Mouse (Mus musculus): ENCODE data around the gene Vmn1r209.
"Not testable (repeated sequence)": the region's sequence is repeated elsewhere in the genome, so short reads cannot be mapped to it uniquely, and the experiment has no call there.

Vmn1r209 gene

GRCm38 (mm10) chr13:22809582-22809981 lies at the start of gene Vmn1r209:
TSS of gene Vmn1r209 (minus strand) at chr13:22809682.
- DNase-seq: not testable (repeated sequence)

GRCm38 (mm10) chr13:22857461-22857860 lies 48.0 kb upstream of the Vmn1r209 start, which contains the start of gene Vmn1r211:
TSS of gene Vmn1r211 (minus strand) at chr13:22857561.
- DNase-seq: no peak

- no peak for DNase-seq
These were observed 45.3 kb upstream of the Vmn1r209 start for GRCm38 (mm10) chr13:22854760-22855159.

- no peak for DNase-seq
These were observed 37.3 kb upstream of the Vmn1r209 start for GRCm38 (mm10) chr13:22846798-22847197.

GRCm38 (mm10) chr13:22844304-22844703 lies 34.8 kb upstream of the Vmn1r209 start:
- DNase-seq: not testable (repeated sequence)

- no peak for DNase-seq
These were observed 21.8 kb upstream of the Vmn1r209 start, which contains the start of gene Vmn1r210 for GRCm38 (mm10) chr13:22831248-22831647. TSS of gene Vmn1r210 (minus strand) at chr13:22831348.

GRCm38 (mm10) chr13:22829395-22829794 lies 19.9 kb upstream of the Vmn1r209 start:
- DNase-seq: not testable (repeated sequence)

GRCm38 (mm10) chr13:22821601-22822000 lies 12.1 kb upstream of the Vmn1r209 start:
- DNase-seq: not testable (repeated sequence)

- not testable (repeated sequence) for DNase-seq
These were observed 21.4 kb downstream of the Vmn1r209 start for GRCm38 (mm10) chr13:22788096-22788495.

- not testable (repeated sequence) for DNase-seq
These were observed 25.3 kb downstream of the Vmn1r209 start for GRCm38 (mm10) chr13:22784159-22784558.

- not testable (repeated sequence) for DNase-seq
These were observed 32.2 kb downstream of the Vmn1r209 start, which contains the start of gene Vmn1r208 for GRCm38 (mm10) chr13:22777300-22777699. TSS of gene Vmn1r208 (minus strand) at chr13:22777400.

- not testable (repeated sequence) for DNase-seq
These were observed 37.9 kb downstream of the Vmn1r209 start for GRCm38 (mm10) chr13:22771592-22771991.
